Mouse (Mus musculus) kidney, adult 10 weeks (tissue): ENCODE measurements around the gene Dph6. TPM values are rescaled to one million over a fixed set of nuclear protein-coding genes. Genes with fewer than 3 reads are reported as not detected.

Source experiments
- polyA plus RNA-seq: library from polyadenylated mRNA; stranded (reverse); fragments of 350-450 nt; fragmentation: Illumina TruSeq; extraction: RNeasy Lipid Tissue Mini Kit (QIAGEN cat#74804); gene quantifications from one replicate; pipeline ENCODE4 v1.2.3, GENCODE M21; 2014; ENCODE audit warnings: low read depth, low replicate concordance

Gene Dph6
- 35.3 TPM for polyA plus RNA-seq

DNA sequence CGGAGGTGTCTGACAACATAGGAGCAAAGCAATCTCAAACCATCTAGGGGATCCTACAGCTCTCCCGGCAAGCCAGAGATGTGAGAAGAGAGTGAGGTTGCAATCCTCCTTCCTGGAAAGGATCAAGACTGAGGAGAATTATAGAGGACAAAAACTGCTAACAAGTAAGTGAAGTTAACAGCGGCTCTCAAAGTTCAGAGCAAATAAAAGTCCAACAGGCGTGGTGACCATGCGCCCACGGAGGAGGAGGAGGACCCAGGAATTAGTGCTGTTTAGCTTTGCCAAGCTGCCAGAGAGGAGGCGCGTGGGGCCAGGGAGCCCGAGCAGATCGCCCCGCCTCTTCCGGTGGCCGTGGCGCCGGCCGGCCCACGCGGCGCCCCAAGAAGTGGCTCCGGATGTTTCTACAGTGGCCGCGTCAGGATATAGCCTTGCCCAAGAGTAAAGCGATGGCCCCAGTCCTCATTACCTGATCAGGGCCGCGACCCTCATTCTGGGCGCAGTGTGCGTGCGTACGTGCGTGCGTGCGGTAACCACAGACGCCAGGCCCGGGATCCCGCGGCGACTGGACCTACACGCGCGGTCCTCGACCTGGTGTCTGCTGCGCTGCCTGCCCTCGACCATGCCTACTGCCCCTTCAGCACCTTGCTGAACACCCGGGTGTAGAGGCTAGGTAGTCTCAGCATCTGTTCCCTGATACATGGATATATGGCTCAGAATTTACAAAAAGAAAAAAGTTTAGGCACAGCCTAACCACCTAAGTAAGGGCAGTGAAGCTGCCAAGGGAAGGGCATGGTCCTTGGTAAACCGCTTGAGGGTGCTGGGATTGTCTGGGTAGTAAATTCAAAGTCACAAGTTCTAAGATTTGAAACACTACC is at the start of gene Dph6:
TSS of gene Dph6 (minus strand) at position 600 of the 875 bp plus-strand sequence.

